Mouse (Mus musculus) hindbrain, postnatal 0 days (tissue): ENCODE measurements at regions not wholly inside any gene's neighbourhood (a gene's known extent, or its start where the extent isn't known, plus 50 kb on each side); places are given as distances from the start of the nearest gene placed in this dataset.
A peak's percentile ranks its signal among the peaks of the same experiment; 100 is the strongest.

Experiments
- ATAC-seq: fragments of 200-750 bp; cut with Nextera tagmentation; 2 replicates; pipeline ENCODE4 v1.8.0; 2017; ENCODE audit warnings: mild to moderate bottlenecking, moderate TSS enrichment, moderate library complexity
- DNase-seq: peaks from one replicate; pipeline ENCODE4 v3.0.0-alpha.2; 2015; ENCODE audit warnings: low spot score
- H3K27ac ChIP-seq: fragments of 300-500 bp; sonication (generic); 2 replicates; pipeline ENCODE4 v1.5.1; 2014; ENCODE audit warnings: mild to moderate bottlenecking
- H3K27me3 ChIP-seq: fragments of 300-500 bp; sonication (generic); 2 replicates; pipeline ENCODE4 v1.6.1; 2014; ENCODE audit warnings: low read length, mixed read lengths; ENCODE audit not compliant: insufficient read depth
- H3K36me3 ChIP-seq: fragments of 300-500 bp; sonication (generic); 2 replicates; pipeline ENCODE4 v1.6.1; 2014; ENCODE audit warnings: low read length, mixed read lengths; ENCODE audit not compliant: insufficient read depth
- H3K4me1 ChIP-seq: fragments of 300-500 bp; sonication (generic); 2 replicates; pipeline ENCODE4 v1.6.1; 2014; ENCODE audit warnings: antibody characterized with exemption, low read length, mixed read lengths; ENCODE audit not compliant: insufficient read depth
- H3K4me2 ChIP-seq: fragments of 300-500 bp; sonication (generic); 2 replicates; pipeline ENCODE4 v1.6.1; 2014; ENCODE audit warnings: low read depth, mild to moderate bottlenecking, low read length, moderate library complexity, mixed read lengths
- H3K4me3 ChIP-seq: fragments of 300-500 bp; sonication (generic); 2 replicates; pipeline ENCODE4 v1.5.1; 2014; ENCODE audit warnings: low read length
- H3K9ac ChIP-seq: fragments of 300-500 bp; sonication (generic); replicated peaks from 2 replicates; pipeline ENCODE4 v1.6.1; 2014; ENCODE audit warnings: mild to moderate bottlenecking, low read length, moderate library complexity, mixed read lengths
- H3K9me3 ChIP-seq: fragments of 300-500 bp; sonication (generic); 2 replicates; pipeline ENCODE4 v1.6.1; 2016; ENCODE audit warnings: low read length, mixed read lengths
- CTCF ChIP-seq: IDR thresholded peaks from 2 replicates; pipeline ENCODE4 v1.5.1; 2016; ENCODE audit warnings: antibody characterized with exemption, control low read depth, low read depth
- WGBS: fragments of 180-500 bp; shearing (Covaris S2); extraction: QIAGEN DNeasy Blood & Tissue Kit; methylation state at CpG from one replicate; pipeline ENCODE4 v1.1.7; 2014; 5-methylcytosine and 5-hydroxymethylcytosine counted together

DNA sequence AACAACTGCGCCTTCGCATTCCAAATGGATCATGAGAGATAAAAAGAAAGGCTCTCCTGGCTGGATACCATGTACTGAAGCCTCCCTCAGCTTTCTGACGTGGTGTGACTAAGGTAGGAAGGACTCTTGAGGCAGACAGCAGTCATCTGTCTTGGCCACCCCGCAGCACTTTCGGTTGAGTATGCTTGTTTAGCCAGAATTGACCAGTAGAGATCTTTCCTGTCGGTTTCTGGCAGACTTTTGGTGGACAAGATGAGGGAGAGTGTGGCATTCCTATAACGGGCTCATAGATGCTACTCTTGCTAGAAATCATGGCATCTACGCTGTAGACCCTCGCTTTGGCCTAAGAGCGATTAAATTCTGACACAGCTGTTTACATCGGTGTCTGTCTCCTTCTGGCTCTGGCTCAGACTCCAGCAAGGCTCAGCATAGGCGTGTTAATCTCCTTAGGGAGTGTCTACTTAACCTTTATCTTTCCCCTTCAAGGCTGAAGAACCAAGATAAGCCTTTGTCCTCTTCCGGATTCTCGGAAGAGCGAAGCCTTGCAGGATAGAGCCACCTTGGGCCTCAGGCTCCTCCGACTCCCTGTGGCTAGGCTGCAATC lies 123.6 kb downstream of the Cd83 start:
- ATAC-seq: no peak

DNA sequence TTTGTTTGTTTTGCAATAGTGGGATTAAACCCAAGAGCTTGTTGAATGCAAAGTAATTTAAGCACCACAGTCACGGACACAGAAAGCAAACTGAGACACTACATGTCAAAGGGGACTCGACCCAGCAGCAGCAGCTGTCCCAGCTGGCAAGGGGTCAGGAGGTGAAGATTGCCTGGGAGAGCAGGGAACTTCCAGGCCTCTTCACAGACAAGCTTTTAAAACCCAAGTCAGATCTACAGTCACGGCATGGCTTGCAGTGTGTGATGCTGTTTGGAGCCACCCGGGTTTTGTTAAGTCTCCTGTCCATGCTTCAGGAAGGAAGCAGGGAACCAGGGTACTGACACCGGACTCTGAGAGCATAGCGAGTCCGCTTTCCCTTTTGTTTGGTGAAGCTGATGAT lies 125.4 kb downstream of the Cd83 start:
- TF ChIP-seq CTCF: no peak

More for the DNA sequence above, 123.6 kb downstream of the Cd83 start:
- DNase-seq: no peak
- H3K27me3 ChIP-seq: no peaks in the 10 kb centered on the region
- H3K27ac ChIP-seq: no peak overlapping the region
- H3K4me1 ChIP-seq: peaks cover 12% of the 10 kb centered on the region; the same call in 1 of the 2 replicates
- TF ChIP-seq CTCF: no peak
- no peaks in the 10 kb centered on the region for H3K9me3 ChIP-seq
- 59% methylated on average over 16 of the region's 16 CpGs for WGBS
- no peak overlapping the region for H3K4me2 ChIP-seq
- no peak overlapping the region for H3K9ac ChIP-seq
- no peak overlapping the region for H3K4me3 ChIP-seq
- H3K36me3 ChIP-seq: no peaks in the 10 kb centered on the region

DNA sequence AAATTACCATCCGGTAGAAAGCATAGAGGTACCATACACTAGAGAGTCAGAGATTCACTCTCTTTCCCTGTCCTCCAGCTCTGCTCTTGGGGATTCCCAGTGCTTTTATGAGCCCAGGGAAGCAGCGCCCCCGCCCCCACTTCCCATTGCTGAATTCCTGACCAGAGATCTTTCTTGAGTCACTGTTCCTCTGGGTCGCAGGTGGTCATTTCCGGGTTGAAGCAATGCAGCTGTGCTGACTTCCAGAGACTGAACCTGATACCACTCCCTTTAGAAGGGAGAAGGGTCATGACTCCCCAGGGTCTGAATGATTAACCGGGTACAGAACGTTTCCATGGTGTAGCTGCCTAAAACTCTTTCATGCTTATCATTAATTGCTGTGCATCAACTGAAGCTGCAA lies 128.9 kb downstream of the Cd83 start:
- WGBS: 58% methylated on average over 7 of the region's 7 CpGs
- no peak overlapping the region for H3K4me3 ChIP-seq
- no peaks in the 10 kb centered on the region for H3K9me3 ChIP-seq
- no peaks in the 10 kb centered on the region for H3K27me3 ChIP-seq
- no peak overlapping the region for H3K9ac ChIP-seq
- H3K4me2 ChIP-seq: no peak overlapping the region
- TF ChIP-seq CTCF: no peak
- DNase-seq (no peak), ATAC-seq (no peak)
- H3K27ac ChIP-seq: no peak overlapping the region
- no peaks in the 10 kb centered on the region for H3K36me3 ChIP-seq
- H3K4me1 ChIP-seq: 0 out of 2 replicates have a peak, but pooled peaks cover 3% of the 10 kb centered on the region

More for the DNA sequence above, 125.4 kb downstream of the Cd83 start:
- H3K27ac ChIP-seq: no peak overlapping the region
- ATAC-seq: no peak
- H3K9me3 ChIP-seq: no peaks in the 10 kb centered on the region
- H3K4me2 ChIP-seq: no peak overlapping the region
- H3K4me3 ChIP-seq: no peak overlapping the region
- no peak overlapping the region for H3K9ac ChIP-seq
- H3K27me3 ChIP-seq: no peaks in the 10 kb centered on the region
- 0 out of 2 replicates have a peak, but pooled peaks cover 12% of the 10 kb centered on the region for H3K4me1 ChIP-seq
- no peak for DNase-seq
- WGBS: 50% methylated on average over 7 of the region's 7 CpGs
- no peaks in the 10 kb centered on the region for H3K36me3 ChIP-seq

DNA sequence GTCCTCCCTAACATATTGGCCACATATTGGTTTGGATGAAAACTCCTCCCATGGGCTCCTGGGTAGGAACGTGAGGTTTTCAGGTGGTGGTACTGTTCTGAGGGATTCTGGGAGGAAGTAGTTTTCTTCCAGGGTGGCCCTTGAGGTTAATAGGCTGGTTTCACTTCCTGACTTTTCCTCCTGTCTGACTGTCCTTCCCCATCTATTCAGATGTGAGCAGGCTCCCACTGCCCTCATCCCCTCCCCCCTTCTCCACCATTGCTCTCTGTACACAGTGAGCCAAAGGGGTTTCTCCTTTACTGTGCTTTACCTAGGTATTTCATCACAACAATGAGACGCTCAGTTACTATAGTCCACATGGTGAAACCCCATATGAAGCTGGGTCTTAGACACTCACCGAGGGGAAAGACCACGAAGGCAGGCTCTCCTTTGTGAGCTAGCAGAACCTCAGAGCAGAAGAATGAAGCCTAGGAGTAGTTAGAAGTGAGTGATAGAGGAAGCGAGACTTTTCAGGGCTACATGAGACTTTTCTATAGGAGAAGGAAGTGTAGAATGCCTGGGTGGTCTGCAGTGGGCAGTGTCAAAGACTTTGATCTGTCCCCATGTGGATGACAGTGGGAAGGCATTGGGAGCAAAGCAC lies 135.3 kb downstream of the Cd83 start:
- TF ChIP-seq CTCF: no peak
- Histone ChIP-seq H3K36me3 (no peaks in the 10 kb centered on the region), H3K9me3 (no peaks in the 10 kb centered on the region), H3K27ac (no peak overlapping the region), H3K4me2 (no peak overlapping the region), H3K4me3 (no peak overlapping the region), H3K4me1 (no peaks in the 10 kb centered on the region), H3K27me3 (no peaks in the 10 kb centered on the region), H3K9ac (no peak overlapping the region)
- DNase-seq (no peak), ATAC-seq (no peak)
- WGBS: 84% methylated on average over 5 of the region's 5 CpGs

DNA sequence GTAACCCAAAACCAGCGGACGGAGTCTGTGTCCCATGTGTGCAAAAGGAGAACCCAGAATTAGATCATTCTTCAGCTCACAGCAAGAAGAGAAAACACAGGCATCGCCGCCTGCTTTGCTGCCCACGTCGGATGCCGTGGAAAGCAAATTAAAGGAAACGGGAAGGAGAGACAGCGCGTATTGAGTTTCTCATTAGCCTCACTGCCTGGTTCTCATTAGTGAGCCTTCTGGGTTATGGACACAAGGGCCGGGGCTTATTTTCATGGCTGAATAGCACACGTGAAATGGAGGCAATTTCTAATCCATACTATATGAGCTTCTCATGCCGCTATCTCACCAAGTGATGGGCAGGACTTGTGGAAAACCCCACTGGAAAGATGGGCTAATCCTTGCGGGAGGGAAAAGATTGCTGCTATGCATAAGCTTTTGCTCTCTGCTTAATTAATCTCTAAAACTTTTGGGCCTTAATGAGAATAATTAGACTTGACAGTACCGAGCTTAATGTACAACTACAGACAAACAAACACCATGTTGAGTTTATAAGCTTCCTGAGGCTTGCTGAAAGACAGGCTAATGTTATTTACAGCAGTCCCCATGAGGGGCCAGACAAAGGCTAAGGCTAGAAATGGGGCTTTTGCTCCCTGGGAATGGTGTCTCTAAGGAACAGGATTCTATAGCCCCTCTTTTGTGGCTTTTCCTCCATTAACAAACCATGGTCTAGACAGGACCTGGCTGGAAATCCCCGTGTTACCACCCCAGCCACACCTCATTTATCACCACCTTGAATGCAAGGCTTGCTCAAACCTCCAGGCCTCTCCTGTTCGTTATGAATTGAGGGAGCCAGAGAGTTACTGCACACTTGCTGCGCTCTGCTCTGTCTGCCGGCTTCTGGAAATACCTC lies 145.8 kb downstream of the Cd83 start:
- DNase-seq (peak; percentile 23), ATAC-seq (no peak)
- no peak for TF ChIP-seq CTCF
- 63% methylated on average over 19 of the region's 19 CpGs for WGBS
- Histone ChIP-seq H3K4me3 (no peak overlapping the region), H3K4me2 (no peak overlapping the region), H3K27me3 (no peaks in the 10 kb centered on the region), H3K9ac (no peak overlapping the region), H3K36me3 (no peaks in the 10 kb centered on the region), H3K4me1 (0 out of 2 replicates have a peak, but pooled peaks cover 4% of the 10 kb centered on the region), H3K9me3 (no peaks in the 10 kb centered on the region), H3K27ac (no peak overlapping the region)

DNA sequence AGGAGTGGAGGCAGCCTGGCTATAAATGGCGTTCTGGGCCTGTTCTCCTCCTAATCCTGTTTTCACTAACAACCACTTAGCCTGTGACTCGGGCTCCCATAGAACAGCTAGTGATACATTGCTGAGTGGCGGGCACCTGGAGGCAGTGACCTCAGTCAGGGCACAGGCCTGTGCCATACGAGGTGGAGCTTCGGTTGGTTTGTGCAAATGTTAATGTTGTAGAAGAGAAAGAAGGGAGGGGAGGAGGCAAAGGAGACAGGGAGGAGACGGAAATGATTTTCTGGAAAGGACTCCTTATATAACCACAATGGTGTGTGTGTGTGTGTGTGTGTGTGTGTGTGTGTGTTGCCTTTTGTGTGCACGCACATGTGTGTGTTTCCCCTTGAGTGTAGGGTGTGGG lies 148.4 kb downstream of the Cd83 start:
- WGBS: 62% methylated on average over 7 of the region's 7 CpGs
- Histone ChIP-seq H3K4me3 (no peak overlapping the region), H3K27ac (no peak overlapping the region), H3K9ac (no peak overlapping the region), H3K4me2 (no peak overlapping the region), H3K27me3 (no peaks in the 10 kb centered on the region), H3K36me3 (no peaks in the 10 kb centered on the region), H3K4me1 (peaks cover 7% of the 10 kb centered on the region; the same call in 1 of the 2 replicates), H3K9me3 (no peaks in the 10 kb centered on the region)
- TF ChIP-seq CTCF: no peak
- ATAC-seq (no peak), DNase-seq (no peak)
